Mouse (Mus musculus): ENCODE measurements at regions not wholly inside any gene's neighbourhood (a gene's known extent, or its start where the extent isn't known, plus 50 kb on each side); places are given as distances from the start of the nearest gene placed in this dataset.

GRCm38 (mm10) chr10:31076948-31077347 lies 234.3 kb upstream of the Hey2 start:
- no peak for DNase-seq (ENCODE audit: low spot score)

DNA sequence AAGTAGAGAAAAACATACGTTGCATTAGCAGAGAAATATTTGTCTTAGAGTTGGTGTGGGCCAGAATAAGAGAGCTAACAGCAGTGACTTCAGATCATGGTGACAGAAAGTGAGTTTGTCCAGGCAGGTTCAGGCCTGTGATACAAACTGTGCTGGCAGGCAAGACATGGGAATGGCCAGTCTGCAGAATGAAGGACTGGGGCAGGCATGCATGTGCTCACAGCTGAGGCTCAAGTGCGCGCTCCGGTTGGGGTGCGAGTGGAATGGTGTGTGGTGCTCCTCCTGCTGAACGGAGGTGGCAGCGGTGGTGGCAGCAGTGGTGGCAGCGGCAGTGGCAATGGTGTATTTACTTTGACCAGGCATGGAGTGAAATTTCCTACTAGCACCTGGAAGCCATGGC lies 233.8 kb upstream of the Hey2 start:
- no peak for DNase-seq (ENCODE audit: low spot score)

DNA sequence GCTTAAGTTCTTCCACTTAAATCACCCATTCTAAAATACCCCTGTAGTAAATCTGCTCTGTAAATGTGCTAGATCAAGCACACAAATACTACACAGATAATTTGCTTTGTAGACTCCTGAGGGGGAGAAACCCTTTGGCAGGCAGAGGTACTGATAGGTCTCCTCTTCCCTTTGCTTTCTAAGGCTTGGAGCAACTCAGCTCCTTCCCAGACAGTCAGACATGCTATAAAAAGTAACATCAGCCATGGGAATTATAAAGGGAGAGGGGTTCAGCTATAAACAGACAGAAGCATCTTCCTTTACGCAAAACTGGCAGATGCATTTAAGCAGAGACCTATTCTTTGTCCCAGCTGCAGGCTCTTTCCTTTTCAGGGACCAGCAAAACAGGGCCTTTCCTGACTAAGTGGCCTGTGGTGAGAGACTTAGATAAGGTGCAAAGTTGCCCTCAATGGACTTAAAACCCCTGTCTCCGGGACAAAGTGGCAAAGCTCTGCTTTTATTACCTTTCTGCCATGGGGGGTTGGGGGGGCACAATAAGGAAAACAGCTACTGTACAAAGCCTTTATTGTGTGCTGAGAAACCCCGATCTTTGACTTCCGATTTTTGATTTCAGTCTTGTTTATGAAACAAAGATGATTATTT lies 231.5 kb upstream of the Hey2 start:
- no peak for DNase-seq (ENCODE audit: low spot score)

- DNase-seq (ENCODE audit: low spot score), result peak; percentile 23
Observed at GRCm38 (mm10) chr10:31068668-31069223, 226.1 kb upstream of the Hey2 start.

- no peak for DNase-seq (ENCODE audit: low spot score)
Observed at GRCm38 (mm10) chr10:31062732-31063131, 220.1 kb upstream of the Hey2 start.

DNA sequence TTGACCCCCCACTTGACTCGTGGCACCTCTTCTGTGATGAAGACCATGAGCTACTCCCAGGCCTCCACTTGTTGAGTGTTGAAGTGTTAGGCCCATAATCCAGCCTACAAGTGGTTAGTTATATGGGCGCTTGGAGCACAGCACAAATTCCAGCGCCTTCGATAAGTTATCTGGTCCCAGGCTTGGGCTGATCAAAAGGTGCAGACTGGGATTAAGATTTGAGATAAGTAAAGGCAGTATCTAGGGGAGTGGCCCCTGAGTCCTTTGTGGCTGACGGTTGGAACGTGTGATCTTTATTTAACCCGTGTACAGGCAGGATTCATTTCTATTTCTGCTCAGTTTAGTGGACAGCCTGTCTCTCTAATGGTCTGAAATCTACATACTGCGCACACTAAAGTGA lies 210.7 kb upstream of the Hey2 start:
- DNase-seq (ENCODE audit: low spot score), result no peak

GRCm38 (mm10) chr10:31051222-31051621 lies 208.6 kb upstream of the Hey2 start:
- DNase-seq (ENCODE audit: low spot score), result no peak

DNA sequence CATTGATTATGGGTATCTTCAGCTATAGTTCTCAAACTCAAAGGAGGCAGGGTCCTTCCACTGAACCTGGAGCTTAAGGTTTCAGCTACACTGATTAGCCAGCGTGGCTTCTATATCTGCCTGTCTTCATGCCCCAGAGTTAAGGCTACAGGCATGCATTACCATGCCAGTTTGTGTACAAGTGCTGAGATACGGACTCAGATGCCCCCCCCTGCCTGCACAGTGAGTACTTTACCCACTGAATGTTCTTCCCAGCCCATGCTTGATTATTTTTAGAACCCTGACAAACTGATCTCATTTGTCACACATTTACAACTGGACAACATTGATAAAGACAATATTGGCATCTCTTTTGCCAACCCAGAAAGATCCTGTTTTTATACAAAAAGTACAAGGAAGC lies 206.8 kb upstream of the Hey2 start:
- DNase-seq (ENCODE audit: low spot score), result no peak

DNA sequence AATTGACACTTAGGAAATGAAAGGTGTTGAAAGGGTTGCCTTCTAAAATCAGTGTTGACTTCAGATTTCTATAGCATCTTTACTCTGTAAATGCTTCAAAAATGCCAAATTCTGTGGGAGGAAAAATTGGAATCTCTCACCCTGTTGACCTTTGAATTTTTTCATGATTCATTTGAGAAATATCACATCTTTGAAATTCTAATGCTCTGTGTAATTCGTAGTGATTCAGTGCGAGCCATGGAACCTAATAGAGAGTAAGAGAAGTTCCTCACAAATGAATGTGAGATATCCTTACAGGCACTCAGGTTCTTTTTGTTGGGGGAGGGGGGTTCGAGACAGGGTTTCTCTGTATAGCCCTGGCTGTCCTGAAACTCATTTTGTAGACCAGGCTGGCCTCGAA lies 193.0 kb upstream of the Hey2 start:
- no peak for DNase-seq (ENCODE audit: low spot score)

DNA sequence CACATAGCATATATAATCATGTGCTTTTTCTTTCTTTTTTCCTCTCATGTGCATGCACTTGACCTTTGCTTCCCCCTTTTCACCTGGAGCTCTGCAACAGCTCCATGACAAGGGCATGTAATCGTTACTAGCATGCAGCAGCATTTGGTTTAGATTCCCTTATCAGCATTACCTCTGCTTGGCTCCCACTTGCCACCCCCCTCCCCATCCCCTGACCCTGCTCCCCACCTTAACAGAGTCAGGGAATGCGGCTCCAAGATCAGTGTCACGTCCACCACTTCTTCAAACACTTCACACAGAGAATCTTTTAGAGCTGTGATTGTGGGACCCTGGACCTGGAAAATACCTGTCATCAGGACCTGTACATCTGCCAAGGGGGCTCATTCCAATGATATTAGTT lies 192.2 kb upstream of the Hey2 start:
- no peak for DNase-seq (ENCODE audit: low spot score)

DNA sequence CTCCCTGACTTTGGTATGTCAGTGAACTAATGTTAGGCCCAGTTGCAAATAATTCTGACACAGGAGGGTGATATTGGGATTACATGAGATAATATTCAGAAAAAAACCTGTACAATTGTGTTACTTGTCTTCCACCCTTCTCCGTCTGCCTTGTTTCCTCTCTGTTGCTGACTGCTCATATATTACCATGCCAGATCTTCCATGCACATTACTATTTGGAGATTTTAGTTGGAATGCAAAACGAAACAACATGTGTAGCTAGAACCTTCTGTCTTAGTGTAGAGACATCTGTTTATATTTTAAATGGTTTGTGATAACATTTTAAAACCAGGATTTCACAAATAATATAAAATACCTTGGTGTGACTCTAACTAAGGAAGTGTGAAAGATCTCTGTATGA lies 188.1 kb upstream of the Hey2 start:
- no peak for DNase-seq (ENCODE audit: low spot score)

DNA sequence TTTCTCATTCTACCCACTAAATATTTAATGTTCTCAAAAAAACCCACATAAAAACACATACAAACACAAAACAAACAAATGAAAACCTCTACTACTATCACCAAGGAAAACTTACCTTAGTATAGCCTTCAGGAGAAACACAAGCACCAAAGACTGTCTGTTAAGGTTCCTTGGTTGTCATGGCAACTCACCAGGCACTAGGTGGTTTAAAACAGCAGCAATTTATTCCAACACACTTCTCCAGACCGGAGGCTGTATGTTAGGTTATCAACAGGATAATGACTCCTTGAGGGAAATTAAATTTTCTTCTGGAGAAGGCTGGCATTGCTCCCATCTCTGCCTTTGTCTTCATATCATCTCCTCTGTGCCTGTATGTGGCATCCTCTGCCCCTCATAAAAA lies 183.8 kb upstream of the Hey2 start:
- no peak for DNase-seq (ENCODE audit: low spot score)

- no peak for DNase-seq (ENCODE audit: low spot score)
Observed at GRCm38 (mm10) chr10:31012669-31013358, 170.2 kb upstream of the Hey2 start.

GRCm38 (mm10) chr10:31009955-31010254 lies 167.3 kb upstream of the Hey2 start:
- no peak for DNase-seq (ENCODE audit: low spot score)

DNA sequence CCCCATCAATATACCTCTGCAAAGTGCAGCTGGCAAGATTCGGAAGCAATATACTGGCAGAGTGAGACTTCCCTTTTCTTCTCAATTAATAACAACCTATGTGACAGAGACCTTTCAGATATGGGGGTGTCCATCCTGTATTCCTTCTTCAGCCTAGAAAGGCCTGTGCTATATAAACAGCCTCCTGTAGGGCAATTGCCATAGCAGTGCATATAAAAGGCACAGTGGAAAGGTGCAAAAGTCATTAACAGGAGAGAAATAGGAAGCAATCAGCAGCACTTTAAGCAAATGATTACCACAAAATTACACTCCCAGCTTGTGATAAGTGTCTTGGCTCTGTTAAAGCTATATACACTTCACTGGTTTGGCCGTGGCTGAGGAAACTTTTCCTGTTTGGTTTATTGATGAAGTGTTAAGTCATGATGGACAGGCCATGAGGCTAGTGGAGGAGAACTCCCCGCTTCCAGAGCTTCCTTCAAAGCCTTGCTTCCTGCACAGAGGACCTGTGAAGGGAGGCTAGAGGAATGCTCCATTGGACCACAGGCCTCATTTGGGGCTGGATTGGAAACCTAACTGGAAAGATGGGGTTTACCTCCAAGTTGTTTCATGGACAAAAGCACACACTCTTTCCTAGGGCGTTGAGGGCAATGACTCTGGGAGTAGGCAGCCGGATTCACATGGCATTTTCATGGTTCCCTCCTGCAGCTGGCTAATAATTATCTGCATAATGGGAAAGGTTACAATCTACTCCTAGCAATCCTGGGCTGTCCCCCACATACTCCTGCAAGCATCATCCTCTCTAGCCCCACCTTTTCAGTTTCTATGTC lies 166.7 kb upstream of the Hey2 start:
- DNase-seq (ENCODE audit: low spot score), result no peak

DNA sequence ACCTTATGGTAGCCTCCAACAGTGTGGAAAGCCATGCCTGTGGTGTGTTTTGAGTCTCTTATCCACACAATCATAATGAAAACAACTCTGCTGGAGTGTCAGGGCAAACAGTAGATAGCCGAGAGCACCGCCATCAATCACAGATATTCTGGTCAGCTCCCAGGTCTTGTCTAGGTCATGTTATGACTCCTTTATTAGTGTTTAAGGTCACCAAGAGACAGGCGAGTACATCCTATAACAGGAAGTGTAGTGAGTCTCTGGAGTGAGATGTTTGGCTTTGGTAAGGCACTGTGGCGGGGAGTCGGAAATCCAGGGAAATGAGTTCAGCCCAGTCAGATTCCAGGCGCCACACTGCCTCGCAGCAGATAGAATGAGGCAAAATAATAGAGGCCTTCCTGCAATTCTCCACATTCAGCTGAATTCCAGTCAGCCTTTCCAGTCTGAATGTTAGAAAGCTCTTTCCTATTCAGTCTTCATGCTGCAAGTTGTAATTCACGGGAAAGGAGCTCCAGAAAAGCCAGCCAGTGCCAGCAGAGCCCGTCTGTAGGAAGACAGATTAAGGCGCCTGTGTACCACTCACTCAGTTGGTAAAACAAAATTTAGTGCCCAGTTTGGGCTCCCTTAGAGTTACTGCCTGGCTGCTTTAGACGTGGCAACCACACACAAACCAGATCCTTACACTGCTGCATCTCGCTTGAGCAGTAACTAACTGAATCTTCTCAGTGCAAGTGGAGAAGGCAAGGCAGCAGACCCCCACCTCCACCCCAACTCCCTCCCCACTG lies 155.8 kb upstream of the Hey2 start:
- peak; percentile 38 for DNase-seq (ENCODE audit: low spot score)

- no peak for DNase-seq (ENCODE audit: low spot score)
Observed at GRCm38 (mm10) chr10:30992167-30992566, 149.6 kb upstream of the Hey2 start.

DNA sequence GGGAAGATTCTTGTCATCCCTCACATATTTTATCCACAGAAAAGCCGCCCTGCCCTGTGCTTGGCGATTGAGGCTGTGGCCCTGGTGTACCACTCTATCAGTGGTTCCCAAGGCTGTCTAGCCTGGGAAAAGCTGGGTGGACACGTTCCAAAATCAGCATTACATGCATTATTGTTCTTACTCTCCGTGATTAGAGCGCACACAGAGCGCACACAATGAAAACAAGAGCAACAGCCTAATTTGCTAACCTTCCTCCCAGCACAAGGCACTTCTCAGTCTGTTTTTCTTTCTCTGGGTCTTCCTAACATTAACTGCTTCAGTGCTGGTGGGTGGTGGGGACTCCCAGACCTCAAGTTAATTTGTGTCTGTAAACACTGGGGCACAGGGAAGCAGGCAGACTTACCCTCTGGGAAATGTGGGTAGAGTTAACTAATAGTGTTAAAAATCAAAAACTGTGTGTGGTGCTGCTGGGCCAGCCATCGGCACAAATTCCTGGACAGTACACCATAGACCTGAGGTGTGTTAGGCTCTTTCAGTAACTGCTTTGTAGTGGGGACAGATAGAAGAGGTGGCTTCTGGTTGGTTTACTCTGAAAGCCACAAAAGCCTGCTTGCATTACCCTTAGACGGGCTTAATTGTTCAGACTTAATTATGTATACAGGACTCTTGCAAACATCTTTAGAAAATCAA lies 137.8 kb upstream of the Hey2 start:
- peak; percentile 62 for DNase-seq (ENCODE audit: low spot score)

DNA sequence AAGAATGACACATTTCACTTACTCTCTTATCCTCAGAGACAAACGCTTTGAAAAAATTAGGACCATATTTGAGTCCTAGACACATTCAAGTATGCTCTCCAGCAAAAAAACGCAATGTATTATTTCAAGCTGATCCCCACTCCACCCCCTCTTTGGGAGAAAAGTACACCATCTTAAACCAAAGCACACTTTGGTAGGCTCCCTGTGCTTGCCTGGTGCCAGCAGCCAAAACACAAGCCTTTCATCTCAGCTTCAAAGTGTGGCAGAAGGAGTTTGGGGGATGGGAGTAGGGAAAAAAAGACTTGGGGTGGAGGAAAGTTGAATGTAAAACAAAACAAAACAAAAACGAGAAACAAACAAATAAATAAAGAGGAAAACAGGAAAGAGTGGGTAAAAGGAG lies 137.2 kb upstream of the Hey2 start:
- no peak for DNase-seq (ENCODE audit: low spot score)

DNA sequence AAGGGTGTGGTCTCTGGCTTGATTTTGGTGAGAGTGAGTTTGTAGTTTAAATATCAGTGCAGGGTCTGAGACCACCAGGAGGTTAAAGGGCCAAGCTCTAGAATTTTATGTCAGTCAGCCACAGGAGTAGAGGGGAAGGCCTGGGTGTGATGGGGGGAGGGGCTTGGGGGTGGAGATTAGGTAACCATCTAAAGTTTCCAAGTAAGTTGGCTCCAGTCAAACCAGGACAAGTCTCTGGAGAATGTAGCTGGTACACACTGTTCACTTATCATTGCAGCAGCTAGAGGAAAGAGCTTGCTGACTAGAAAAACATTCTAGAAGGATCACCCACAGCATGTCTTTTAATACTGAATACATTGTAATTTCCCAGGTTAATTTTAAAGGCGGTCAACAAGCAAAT lies 123.6 kb upstream of the Hey2 start:
- DNase-seq (ENCODE audit: low spot score), result no peak

DNA sequence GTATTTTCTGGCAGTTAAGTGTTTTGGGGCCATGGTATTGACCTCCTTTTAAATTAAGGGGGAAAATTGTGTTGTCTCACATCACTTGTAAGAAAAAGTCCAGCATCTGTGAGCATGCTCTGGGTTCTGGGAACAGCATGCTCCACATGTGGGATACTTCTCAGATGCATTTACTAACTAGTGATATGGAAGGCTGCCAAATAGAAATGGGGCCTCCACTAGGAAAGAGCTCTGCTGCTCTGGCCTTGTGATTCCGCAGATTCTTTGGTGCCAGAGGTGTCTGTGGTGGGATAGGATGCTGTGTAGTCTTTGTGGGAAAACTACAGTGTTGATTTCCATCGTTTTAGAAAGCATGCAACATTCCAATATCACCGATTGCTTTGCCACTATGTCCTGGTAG lies 111.2 kb upstream of the Hey2 start:
- no peak for DNase-seq (ENCODE audit: low spot score)

- DNase-seq (ENCODE audit: low spot score), result no peak
Observed at GRCm38 (mm10) chr10:30952410-30952809, 109.8 kb upstream of the Hey2 start.

Measured in ovary, postnatal 36 days (tissue).